Mouse (Mus musculus): Measurements from ENCODE around the gene Kdm5b. TPM values are rescaled to one million over a fixed set of nuclear protein-coding genes. Genes with fewer than 3 reads are reported as not detected.
"Not testable (repeated sequence)": the region's sequence is repeated elsewhere in the genome, so short reads cannot be mapped to it uniquely, and the experiment has no call there.

Gene Kdm5b
- polyA plus RNA-seq, 1 experiment from 2014 or later = 98.2 TPM

- WGBS = 69% methylated on average over 2 of the region's 2 CpGs
- Histone ChIP-seq H3K36me3 (replicated peaks) (no peaks in the 10 kb centered on the region), H3K4me1 (no peaks in the 10 kb centered on the region), H3K4me3 (replicated peaks) (no peak overlapping the region), H3K4me2 (no peak overlapping the region), H3K27ac (no peak overlapping the region), H3K9ac (no peak overlapping the region), H3K9me3 (no peaks in the 10 kb centered on the region), H3K27me3 (no peaks in the 10 kb centered on the region)
- no peak for ATAC-seq (ENCODE audit: low FRiP score)
Observed at GRCm38 (mm10) chr1:134522325-134522724, 37.6 kb upstream of the Kdm5b start.

- no peaks in the 10 kb centered on the region for H3K27me3 ChIP-seq
- H3K4me2 ChIP-seq = no peak overlapping the region
- no peak for ATAC-seq (ENCODE audit: low FRiP score)
- no peaks in the 10 kb centered on the region for H3K36me3 ChIP-seq (replicated peaks)
- no peak overlapping the region for H3K4me3 ChIP-seq (replicated peaks)
- no peaks in the 10 kb centered on the region for H3K9me3 ChIP-seq
- H3K9ac ChIP-seq = no peak overlapping the region
- no peak overlapping the region for H3K27ac ChIP-seq
- WGBS = 77% methylated on average over 5 of the region's 5 CpGs
- no peaks in the 10 kb centered on the region for H3K4me1 ChIP-seq
Observed at GRCm38 (mm10) chr1:134524424-134524823, 35.5 kb upstream of the Kdm5b start.

- ATAC-seq (ENCODE audit: low FRiP score) = no peak
- 81% methylated on average over 1 of the region's 1 CpGs for WGBS
Observed at GRCm38 (mm10) chr1:134525015-134525414, 35.0 kb upstream of the Kdm5b start.

GRCm38 (mm10) chr1:134526752-134527151 is 33.2 kb upstream of the Kdm5b start:
- WGBS = 89% methylated on average over 6 of the region's 6 CpGs
- Histone ChIP-seq H3K27ac (no peak overlapping the region), H3K27me3 (no peaks in the 10 kb centered on the region), H3K4me2 (no peak overlapping the region), H3K4me3 (replicated peaks) (no peak overlapping the region), H3K9me3 (no peaks in the 10 kb centered on the region), H3K4me1 (no peaks in the 10 kb centered on the region), H3K9ac (no peak overlapping the region), H3K36me3 (replicated peaks) (no peaks in the 10 kb centered on the region)
- no peak for ATAC-seq (ENCODE audit: low FRiP score)

More at GRCm38 (mm10) chr1:134525015-134525414, 35.0 kb upstream of the Kdm5b start:
- Histone ChIP-seq H3K9me3 (no peaks in the 10 kb centered on the region), H3K27me3 (no peaks in the 10 kb centered on the region), H3K4me1 (no peaks in the 10 kb centered on the region), H3K9ac (no peak overlapping the region), H3K27ac (no peak overlapping the region), H3K4me2 (no peak overlapping the region), H3K4me3 (replicated peaks) (no peak overlapping the region), H3K36me3 (replicated peaks) (no peaks in the 10 kb centered on the region)

GRCm38 (mm10) chr1:134530618-134531017 is 29.4 kb upstream of the Kdm5b start:
- 54% methylated on average over 6 of the region's 6 CpGs for WGBS
- Histone ChIP-seq H3K4me1 (no peaks in the 10 kb centered on the region), H3K9me3 (no peaks in the 10 kb centered on the region), H3K27me3 (no peaks in the 10 kb centered on the region), H3K4me2 (no peak overlapping the region), H3K27ac (0 out of 2 replicates have a peak overlapping the region, but pooled peaks have one; percentile 13), H3K36me3 (replicated peaks) (no peaks in the 10 kb centered on the region), H3K4me3 (replicated peaks) (no peak overlapping the region), H3K9ac (no peak overlapping the region)
- ATAC-seq (ENCODE audit: low FRiP score) = no peak

- not testable (repeated sequence) for H3K4me2 ChIP-seq; H3K27ac ChIP-seq; H3K4me1 ChIP-seq; H3K9me3 ChIP-seq; H3K9ac ChIP-seq; ATAC-seq (ENCODE audit: low FRiP score); H3K36me3 ChIP-seq (replicated peaks); H3K4me3 ChIP-seq (replicated peaks); H3K27me3 ChIP-seq
- 92% methylated on average over 10 of the region's 10 CpGs for WGBS
Observed at GRCm38 (mm10) chr1:134533710-134534109, 26.3 kb upstream of the Kdm5b start.

GRCm38 (mm10) chr1:134535054-134535453 is 24.9 kb upstream of the Kdm5b start:
- H3K4me3 ChIP-seq (replicated peaks) = no peak overlapping the region
- no peaks in the 10 kb centered on the region for H3K36me3 ChIP-seq (replicated peaks)
- H3K27ac ChIP-seq = no peak overlapping the region
- no peaks in the 10 kb centered on the region for H3K4me1 ChIP-seq
- H3K27me3 ChIP-seq = no peaks in the 10 kb centered on the region
- no peak overlapping the region for H3K4me2 ChIP-seq
- no peak for ATAC-seq (ENCODE audit: low FRiP score)
- no peak overlapping the region for H3K9ac ChIP-seq
- WGBS = 92% methylated on average over 1 of the region's 1 CpGs
- no peaks in the 10 kb centered on the region for H3K9me3 ChIP-seq

GRCm38 (mm10) chr1:134535513-134535912 is 24.5 kb upstream of the Kdm5b start:
- H3K9ac ChIP-seq = no peak overlapping the region
- no peaks in the 10 kb centered on the region for H3K36me3 ChIP-seq (replicated peaks)
- no peaks in the 10 kb centered on the region for H3K4me1 ChIP-seq
- ATAC-seq (ENCODE audit: low FRiP score) = no peak
- no peak overlapping the region for H3K27ac ChIP-seq
- H3K27me3 ChIP-seq = no peaks in the 10 kb centered on the region
- H3K4me3 ChIP-seq (replicated peaks) = no peak overlapping the region
- no peaks in the 10 kb centered on the region for H3K9me3 ChIP-seq
- H3K4me2 ChIP-seq = no peak overlapping the region
- 82% methylated on average over 3 of the region's 3 CpGs for WGBS

GRCm38 (mm10) chr1:134540610-134541009 is 19.4 kb upstream of the Kdm5b start:
- 0 out of 2 replicates have a peak, but pooled peaks cover 3% of the 10 kb centered on the region for H3K9me3 ChIP-seq
- 90% methylated on average over 10 of the region's 10 CpGs for WGBS
- no peaks in the 10 kb centered on the region for H3K27me3 ChIP-seq
- no peak overlapping the region for H3K4me2 ChIP-seq
- no peak overlapping the region for H3K27ac ChIP-seq
- no peaks in the 10 kb centered on the region for H3K36me3 ChIP-seq (replicated peaks)
- H3K4me3 ChIP-seq (replicated peaks) = no peak overlapping the region
- no peak overlapping the region for H3K9ac ChIP-seq
- ATAC-seq (ENCODE audit: low FRiP score) = no peak
- no peaks in the 10 kb centered on the region for H3K4me1 ChIP-seq

- H3K4me2 ChIP-seq = no peak overlapping the region
- H3K4me3 ChIP-seq (replicated peaks) = no peak overlapping the region
- H3K36me3 ChIP-seq (replicated peaks) = no peaks in the 10 kb centered on the region
- WGBS = 70% methylated on average over 4 of the region's 4 CpGs
- H3K27me3 ChIP-seq = no peaks in the 10 kb centered on the region
- ATAC-seq (ENCODE audit: low FRiP score) = no peak
- no peaks in the 10 kb centered on the region for H3K4me1 ChIP-seq
- no peak overlapping the region for H3K9ac ChIP-seq
- H3K9me3 ChIP-seq = 0 out of 2 replicates have a peak, but pooled peaks cover 3% of the 10 kb centered on the region
- no peak overlapping the region for H3K27ac ChIP-seq
Observed at GRCm38 (mm10) chr1:134548231-134548630, 11.7 kb upstream of the Kdm5b start.

GRCm38 (mm10) chr1:134549632-134550132 is 10.3 kb upstream of the Kdm5b start, which contains the start of gene Mgat4e:
Gene Mgat4e, minus strand, starts transcription at chr1:134549682.
- 0 out of 2 replicates have a peak, but pooled peaks cover 2% of the 10 kb centered on the region for H3K9me3 ChIP-seq
- ATAC-seq (ENCODE audit: low FRiP score) = no peak
- no peaks in the 10 kb centered on the region for H3K36me3 ChIP-seq (replicated peaks)
- no peak within 1 kb of the TSS for H3K4me2 ChIP-seq
- WGBS = 65% methylated on average over 7 of the region's 7 CpGs
- 0 out of 2 replicates have a peak, but pooled peaks cover under 1% of the 10 kb centered on the region for H3K27me3 ChIP-seq
- H3K27ac ChIP-seq = no peak within 1 kb of the TSS
- H3K4me1 ChIP-seq = no peaks in the 10 kb centered on the region
- H3K9ac ChIP-seq = no peak within 1 kb of the TSS
- no peak within 1 kb of the TSS for H3K4me3 ChIP-seq (replicated peaks)

GRCm38 (mm10) chr1:134551869-134552268 is 8.1 kb upstream of the Kdm5b start:
- H3K4me1 ChIP-seq = peaks cover 10% of the 10 kb centered on the region; the same call in 1 of the 2 replicates
- H3K9me3 ChIP-seq = no peaks in the 10 kb centered on the region
- peaks cover 12% of the 10 kb centered on the region; the same call in 1 of the 2 replicates for H3K27me3 ChIP-seq
- no peak overlapping the region for H3K4me2 ChIP-seq
- no peaks in the 10 kb centered on the region for H3K36me3 ChIP-seq (replicated peaks)
- H3K9ac ChIP-seq = no peak overlapping the region
- 82% methylated on average over 3 of the region's 3 CpGs for WGBS
- no peak overlapping the region for H3K27ac ChIP-seq
- ATAC-seq (ENCODE audit: low FRiP score) = no peak
- no peak overlapping the region for H3K4me3 ChIP-seq (replicated peaks)

GRCm38 (mm10) chr1:134552396-134552795 is 7.6 kb upstream of the Kdm5b start:
- ATAC-seq (ENCODE audit: low FRiP score) = no peak
- WGBS = 73% methylated on average over 3 of the region's 3 CpGs
- no peak overlapping the region for H3K27ac ChIP-seq
- no peak overlapping the region for H3K4me3 ChIP-seq (replicated peaks)
- no peaks in the 10 kb centered on the region for H3K36me3 ChIP-seq (replicated peaks)
- peaks cover 12% of the 10 kb centered on the region; the same call in 1 of the 2 replicates for H3K27me3 ChIP-seq
- no peak overlapping the region for H3K4me2 ChIP-seq
- no peak overlapping the region for H3K9ac ChIP-seq
- H3K4me1 ChIP-seq = peaks cover 10% of the 10 kb centered on the region; the same call in 1 of the 2 replicates
- no peaks in the 10 kb centered on the region for H3K9me3 ChIP-seq
